Comparison of ENCODE assay signal across 7 mouse cellular contexts in the genomic region with DNA sequence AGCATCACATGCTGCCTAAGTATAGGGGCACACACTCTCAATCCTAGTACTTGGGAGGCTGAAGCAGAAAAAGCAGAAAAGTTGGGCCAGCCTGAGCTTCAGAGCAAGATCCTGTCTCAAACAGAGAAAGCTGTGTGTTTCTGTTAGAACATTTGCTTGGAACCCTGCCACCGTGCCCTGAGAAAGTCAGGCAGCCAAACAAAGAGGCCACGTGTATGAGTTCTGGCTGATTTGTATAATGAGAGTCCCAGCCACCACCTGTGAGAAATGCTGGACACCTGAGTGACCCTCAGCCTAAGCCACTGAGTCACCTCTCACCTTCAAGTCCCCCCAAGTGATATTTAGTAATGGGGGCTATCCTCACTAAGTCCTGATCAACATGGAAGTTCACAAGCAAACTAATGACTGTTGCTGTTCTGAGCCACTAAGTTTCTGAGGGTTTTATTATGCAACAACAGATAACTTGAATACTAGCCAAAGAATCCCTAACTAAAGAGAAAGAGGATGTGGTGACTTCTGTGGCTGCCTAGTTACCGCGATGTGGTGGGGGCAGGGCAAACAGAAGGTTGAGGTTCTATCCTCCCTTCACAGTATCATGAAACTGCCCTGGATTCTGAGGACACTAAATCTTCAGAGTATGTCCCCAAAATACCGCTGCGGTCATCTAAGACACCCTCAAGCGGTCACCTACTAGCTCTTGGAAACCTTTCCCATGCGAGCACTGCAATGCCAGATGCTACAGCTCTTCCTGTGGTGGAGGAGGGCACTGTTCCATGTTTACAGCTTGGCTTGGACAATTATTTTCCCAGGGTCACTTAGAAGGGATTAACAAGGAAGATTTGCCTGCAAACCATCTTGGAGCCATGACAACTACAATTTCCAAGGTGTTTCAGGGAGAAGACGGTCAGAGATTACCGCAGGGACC.
DNase-seq lines count a peak whose midpoint lies in the region; ATAC-seq lines count a peak whose summit lies in the region.

No protein-coding gene starts in this region.

- no peak for ATAC-seq in frontal cortex, adult (ENCODE audit: low TSS enrichment)

- peak; percentile 32 for DNase-seq in CD4-positive helper T cell, adult 2 months (ENCODE audit: low read depth, low spot score)
- peak; percentile 10 for DNase-seq in NIH3T3 (ENCODE audit: low read depth)
- DNase-seq in induced T-regulatory cell, adult 2 months (ENCODE audit: low read depth), result peak; percentile 51
- peak; percentile 73 for DNase-seq in lung, postnatal 36 days
- no peak for DNase-seq in embryo, embryonic 10 days (ENCODE audit: low spot score)
- DNase-seq in urinary bladder, postnatal 25 days (ENCODE audit: low spot score), result no peak

Comparison
In these comparisons a context has a peak if more than half of its experiments do, and no peak if none do; other contexts are left out.
1. DNase-seq: peak in CD4-positive helper T cell, adult 2 months (single experiment), NIH3T3 (single experiment), induced T-regulatory cell, adult 2 months (single experiment) and lung, postnatal 36 days (single experiment); none in embryo, embryonic 10 days (single experiment) and urinary bladder, postnatal 25 days (single experiment).